Mouse (Mus musculus) kidney, embryonic 16.5 days (tissue): ENCODE results near the gene Trappc5. TPM values are rescaled to one million over a fixed set of nuclear protein-coding genes. Genes with fewer than 3 reads are reported as not detected.

ENCODE experiments used
- ATAC-seq: fragments of 200-750 bp; cut with Nextera tagmentation; 2 replicates; pipeline ENCODE4 v1.8.0; 2017; ENCODE audit warnings: moderate TSS enrichment; ENCODE audit not compliant: low FRiP score, low TSS enrichment
- H3K27ac ChIP-seq: fragments of 300-500 bp; sonication (generic); 2 replicates; pipeline ENCODE4 v1.5.1; 2014; ENCODE audit warnings: low read length
- H3K27me3 ChIP-seq: fragments of 300-500 bp; sonication (generic); 2 replicates; pipeline ENCODE4 v1.6.1; 2014; ENCODE audit warnings: low read length, control low read depth, mixed read lengths; ENCODE audit not compliant: insufficient read depth
- H3K36me3 ChIP-seq: fragments of 300-500 bp; sonication (generic); 2 replicates; pipeline ENCODE4 v1.6.1; 2014; ENCODE audit warnings: low read length, control low read depth, mixed read lengths; ENCODE audit not compliant: insufficient read depth
- H3K4me1 ChIP-seq: fragments of 300-500 bp; sonication (generic); 2 replicates; pipeline ENCODE4 v1.6.1; 2014; ENCODE audit warnings: low read length, control low read depth, mixed read lengths; ENCODE audit not compliant: insufficient read depth
- H3K4me2 ChIP-seq: fragments of 300-500 bp; sonication (generic); replicated peaks from 2 replicates; pipeline ENCODE4 v1.6.1; 2014; ENCODE audit warnings: low read depth, low read length
- H3K4me3 ChIP-seq: fragments of 300-500 bp; sonication (generic); 2 replicates; pipeline ENCODE4 v1.5.1; 2014; ENCODE audit warnings: mild to moderate bottlenecking, low read length
- H3K9ac ChIP-seq: fragments of 300-500 bp; sonication (generic); replicated peaks from 2 replicates; pipeline ENCODE4 v1.6.1; 2014; ENCODE audit warnings: low read length
- H3K9me3 ChIP-seq: fragments of 300-500 bp; sonication (generic); 2 replicates; pipeline ENCODE4 v1.6.1; 2016; ENCODE audit warnings: low read length, control low read depth
- WGBS: fragments of 180-500 bp; shearing (Covaris S2); extraction: QIAGEN DNeasy Blood & Tissue Kit; methylation state at CpG from one replicate; pipeline ENCODE4 v1.1.7; 2014; 5-methylcytosine and 5-hydroxymethylcytosine counted together
- polyA plus RNA-seq: library from polyadenylated mRNA; unstranded; fragments of >200 nt; fragmentation: Nextera tagmentation; extraction: Ambion mirVana; gene quantifications from 2 replicates; pipeline ENCODE4 v1.2.1, GENCODE M21; 2015

Trappc5 gene
- polyA plus RNA-seq, 1 experiment from 2014 or later = 44.7 TPM

DNA sequence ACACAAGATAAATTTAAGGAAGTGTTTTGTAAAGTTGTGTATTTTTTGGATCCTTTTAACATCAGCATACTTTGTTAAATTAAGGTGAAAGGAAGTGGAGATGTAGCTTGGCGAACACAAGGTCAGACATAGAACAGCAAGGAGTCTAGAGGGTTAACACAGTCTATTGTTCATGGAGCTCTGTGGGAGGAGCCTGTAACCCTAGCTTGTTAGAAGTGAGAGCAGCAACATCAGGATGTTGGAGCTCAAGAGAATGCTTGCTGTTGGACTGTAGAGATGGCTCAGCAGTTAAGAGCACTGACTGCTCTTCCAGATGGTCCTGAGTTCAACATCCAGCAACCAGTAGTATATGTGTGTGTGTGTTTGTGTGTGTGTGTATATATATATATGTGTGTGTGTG is 27.1 kb upstream of the Trappc5 start:
- Histone ChIP-seq H3K9me3 (no peaks in the 10 kb centered on the region), H3K4me3 (no peak overlapping the region), H3K27me3 (no peaks in the 10 kb centered on the region), H3K4me1 (no peaks in the 10 kb centered on the region), H3K9ac (no peak overlapping the region), H3K36me3 (no peaks in the 10 kb centered on the region), H3K4me2 (no peak overlapping the region), H3K27ac (no peak overlapping the region)
- 49% methylated on average over 1 of the region's 1 CpGs for WGBS
- ATAC-seq = peak; percentile 49; the same call in 1 of the 2 replicates

- Histone ChIP-seq H3K27me3 (no peaks in the 10 kb centered on the region), H3K9ac (no peak overlapping the region), H3K4me3 (no peak overlapping the region), H3K27ac (no peak overlapping the region), H3K4me1 (no peaks in the 10 kb centered on the region), H3K9me3 (no peaks in the 10 kb centered on the region), H3K4me2 (no peak overlapping the region), H3K36me3 (no peaks in the 10 kb centered on the region)
- WGBS = 70% methylated on average over 3 of the region's 3 CpGs
- no peak for ATAC-seq
Measured at GRCm38 (mm10) chr8:3652845-3653244, 23.3 kb upstream of the Trappc5 start.

DNA sequence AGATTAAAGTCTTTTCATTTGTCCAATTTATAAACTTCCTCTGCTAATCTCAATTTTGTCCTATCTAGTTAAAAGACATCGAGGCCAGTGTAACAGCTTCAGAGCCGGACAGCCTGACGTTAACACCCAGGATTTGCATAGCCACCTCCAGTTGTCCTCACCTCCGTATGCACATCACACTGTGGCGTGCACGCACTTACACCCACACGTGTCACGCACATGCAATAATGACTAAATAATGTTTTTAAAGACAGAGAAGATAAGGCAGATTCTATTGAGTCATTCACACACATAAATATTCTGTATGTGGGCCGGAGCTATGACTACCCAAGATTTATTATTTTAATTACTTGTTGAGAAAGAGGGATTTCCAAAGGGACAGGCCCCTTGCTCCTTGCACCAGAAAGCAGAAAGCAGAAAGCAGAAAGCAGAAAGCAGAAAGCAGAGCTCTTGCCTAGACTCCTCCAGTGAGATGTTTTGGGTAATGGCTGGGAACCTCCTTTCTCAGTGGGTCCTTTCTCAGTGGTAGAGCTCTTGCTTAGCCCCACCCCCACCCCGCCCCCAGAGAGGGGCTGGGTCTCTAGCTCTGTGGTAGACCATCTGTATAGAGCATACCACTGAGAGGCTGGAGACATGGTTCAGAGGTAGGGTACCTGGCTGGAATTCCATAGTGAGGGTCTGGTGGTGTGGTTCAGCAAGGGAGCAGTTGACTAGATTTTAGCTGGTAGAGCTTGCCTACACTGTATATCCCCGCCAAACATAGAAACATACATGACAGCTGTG is 21.2 kb upstream of the Trappc5 start:
- no peaks in the 10 kb centered on the region for H3K4me1 ChIP-seq

DNA sequence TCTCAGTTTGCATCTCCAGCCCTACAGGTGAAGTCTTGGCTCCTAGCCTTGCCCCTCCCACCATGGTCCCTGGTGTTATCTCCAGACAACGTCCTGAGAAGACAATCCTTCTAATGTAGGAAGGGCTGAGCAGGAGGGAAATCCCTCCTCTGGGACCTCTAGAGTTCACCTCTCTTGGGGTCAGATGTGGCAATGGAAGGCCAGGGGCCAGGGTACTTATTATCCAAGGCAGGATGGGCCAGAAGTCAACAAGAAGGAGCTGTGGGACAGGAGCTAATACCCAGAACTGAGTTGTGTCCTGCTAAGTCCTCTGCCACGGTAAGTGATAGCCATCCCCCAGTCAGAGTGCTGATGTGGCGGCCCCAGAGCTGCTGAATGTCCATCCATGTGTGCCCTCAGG is 20.6 kb upstream of the Trappc5 start, which contains the start of gene Retn:
Retn (plus strand) TSS at position 245 of the 400 bp plus-strand sequence.
- Histone ChIP-seq H3K9ac (no peak within 1 kb of the TSS), H3K4me1 (no peaks in the 10 kb centered on the region), H3K9me3 (no peaks in the 10 kb centered on the region), H3K36me3 (no peaks in the 10 kb centered on the region), H3K4me3 (no peak within 1 kb of the TSS), H3K27ac (no peak within 1 kb of the TSS), H3K27me3 (no peaks in the 10 kb centered on the region), H3K4me2 (no peak within 1 kb of the TSS)
- peak; percentile 49 for ATAC-seq
- WGBS = 72% methylated on average over 3 of the region's 3 CpGs

More for the DNA sequence above, 21.2 kb upstream of the Trappc5 start:
- H3K4me2 ChIP-seq = no peak overlapping the region
- no peaks in the 10 kb centered on the region for H3K36me3 ChIP-seq
- H3K27ac ChIP-seq = no peak overlapping the region
- 71% methylated on average over 11 of the region's 11 CpGs for WGBS
- H3K4me3 ChIP-seq = no peak overlapping the region
- H3K9me3 ChIP-seq = no peaks in the 10 kb centered on the region
- no peak overlapping the region for H3K9ac ChIP-seq
- 0 out of 2 replicates have a peak, but pooled peaks have one; percentile 29 for ATAC-seq
- H3K27me3 ChIP-seq = no peaks in the 10 kb centered on the region

- H3K4me2 ChIP-seq = no peak overlapping the region
- no peak overlapping the region for H3K4me3 ChIP-seq
- 8% methylated on average over 7 of the region's 7 CpGs for WGBS
- no peak overlapping the region for H3K27ac ChIP-seq
- no peaks in the 10 kb centered on the region for H3K36me3 ChIP-seq
- no peaks in the 10 kb centered on the region for H3K4me1 ChIP-seq
- H3K9me3 ChIP-seq = no peaks in the 10 kb centered on the region
- no peak overlapping the region for H3K9ac ChIP-seq
- ATAC-seq = peak; percentile 71; the same call in 1 of the 2 replicates
- no peaks in the 10 kb centered on the region for H3K27me3 ChIP-seq
Measured at GRCm38 (mm10) chr8:3656725-3657381, 19.2 kb upstream of the Trappc5 start.

GRCm38 (mm10) chr8:3660889-3661288 is 15.2 kb upstream of the Trappc5 start:
- ATAC-seq = no peak
- H3K4me2 ChIP-seq = no peak overlapping the region
- no peaks in the 10 kb centered on the region for H3K27me3 ChIP-seq
- no peak overlapping the region for H3K9ac ChIP-seq
- H3K9me3 ChIP-seq = no peaks in the 10 kb centered on the region
- H3K27ac ChIP-seq = no peak overlapping the region
- no peaks in the 10 kb centered on the region for H3K4me1 ChIP-seq
- no peak overlapping the region for H3K4me3 ChIP-seq
- WGBS = 86% methylated on average over 8 of the region's 8 CpGs
- no peaks in the 10 kb centered on the region for H3K36me3 ChIP-seq

DNA sequence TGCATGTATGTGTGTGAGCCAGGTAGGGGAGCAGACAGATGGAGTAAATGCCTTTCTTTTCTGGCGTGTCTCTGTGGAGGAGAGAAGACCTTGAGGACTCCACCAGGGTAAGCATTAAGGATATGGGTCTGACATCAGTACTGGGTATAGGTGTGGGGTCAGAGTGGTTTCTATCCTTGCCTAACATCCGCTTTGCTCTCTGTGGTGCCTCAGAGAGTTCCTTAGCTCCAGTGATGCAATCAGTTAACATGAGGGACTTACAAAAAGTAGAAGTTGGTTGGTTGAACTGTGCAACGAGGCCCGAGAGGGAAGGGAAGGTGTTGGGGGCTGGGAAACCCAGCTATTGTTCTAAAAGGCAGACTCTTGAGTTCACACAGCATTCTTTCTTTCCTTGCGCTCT is 11.7 kb upstream of the Trappc5 start:
- Histone ChIP-seq H3K9ac (no peak overlapping the region), H3K4me2 (no peak overlapping the region), H3K4me3 (no peak overlapping the region), H3K4me1 (no peaks in the 10 kb centered on the region), H3K27me3 (no peaks in the 10 kb centered on the region), H3K9me3 (no peaks in the 10 kb centered on the region), H3K27ac (no peak overlapping the region), H3K36me3 (no peaks in the 10 kb centered on the region)
- WGBS = 64% methylated on average over 5 of the region's 5 CpGs
- no peak for ATAC-seq

GRCm38 (mm10) chr8:3665507-3665906 is 10.6 kb upstream of the Trappc5 start, which contains the start of gene Mcemp1:
Gene Mcemp1, plus strand, starts transcription at chr8:3665754.
- Histone ChIP-seq H3K4me3 (no peak within 1 kb of the TSS), H3K4me2 (no peak within 1 kb of the TSS), H3K27ac (no peak within 1 kb of the TSS), H3K4me1 (no peaks in the 10 kb centered on the region), H3K27me3 (no peaks in the 10 kb centered on the region), H3K9me3 (no peaks in the 10 kb centered on the region), H3K9ac (no peak within 1 kb of the TSS), H3K36me3 (no peaks in the 10 kb centered on the region)
- WGBS = 59% methylated on average over 6 of the region's 6 CpGs
- ATAC-seq = no peak

DNA sequence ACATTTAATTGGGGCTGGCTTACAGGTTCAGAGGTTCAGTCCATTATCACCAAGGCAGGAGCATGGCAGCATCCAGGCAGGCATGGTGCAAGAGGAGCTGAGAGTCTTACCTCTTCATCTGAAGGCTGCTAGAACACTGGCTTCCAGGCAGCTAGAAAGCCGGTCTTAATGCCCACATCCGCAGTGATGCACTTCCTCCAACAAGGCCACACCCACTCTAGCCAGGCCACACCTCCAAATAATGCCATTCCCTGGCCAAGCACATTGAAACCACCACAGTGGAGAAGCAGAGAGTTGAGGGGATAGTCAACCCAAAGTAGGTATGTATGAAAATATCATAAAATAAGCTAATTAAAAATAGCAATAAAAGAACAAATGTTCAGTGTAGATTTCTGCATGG is 5.7 kb upstream of the Trappc5 start:
- Histone ChIP-seq H3K27ac (no peak overlapping the region), H3K9ac (no peak overlapping the region), H3K4me2 (no peak overlapping the region), H3K27me3 (no peaks in the 10 kb centered on the region), H3K36me3 (no peaks in the 10 kb centered on the region), H3K4me1 (peaks cover 6% of the 10 kb centered on the region; the same call in 1 of the 2 replicates), H3K9me3 (no peaks in the 10 kb centered on the region), H3K4me3 (no peak overlapping the region)
- no peak for ATAC-seq
- 78% methylated on average over 2 of the region's 2 CpGs for WGBS
